Mouse (Mus musculus): ENCODE measurements at regions not wholly inside any gene's neighbourhood (a gene's known extent, or its start where the extent isn't known, plus 50 kb on each side); places are given as distances from the start of the nearest gene placed in this dataset.

- peak; percentile 82 for TF ChIP-seq CTCF (IDR thresholded peaks at IDR 0.05; ENCODE audit: low read depth)
- no peak for TF ChIP-seq EP300 (IDR thresholded peaks at IDR 0.05; ENCODE audit: low read depth)
These were observed 457.5 kb downstream of the Kcnj2 start for GRCm38 (mm10) chr11:111523465-111523864.
